Mouse (Mus musculus) lung, adult 10 weeks (tissue): Measurements from ENCODE around the gene Slc25a20. TPM values are rescaled to one million over a fixed set of nuclear protein-coding genes. Genes with fewer than 3 reads are reported as not detected.

ENCODE experiments used
- polyA plus RNA-seq: library from polyadenylated mRNA; stranded (reverse); fragments of 350-450 nt; fragmentation: Illumina TruSeq; extraction: RNeasy Lipid Tissue Mini Kit (QIAGEN cat#74804); gene quantifications from one replicate; pipeline ENCODE4 v1.2.3, GENCODE M21; 2014; ENCODE audit warnings: low read depth, low replicate concordance; ENCODE audit not compliant: insufficient read depth

The Slc25a20 gene
- 33.7 TPM for polyA plus RNA-seq

DNA sequence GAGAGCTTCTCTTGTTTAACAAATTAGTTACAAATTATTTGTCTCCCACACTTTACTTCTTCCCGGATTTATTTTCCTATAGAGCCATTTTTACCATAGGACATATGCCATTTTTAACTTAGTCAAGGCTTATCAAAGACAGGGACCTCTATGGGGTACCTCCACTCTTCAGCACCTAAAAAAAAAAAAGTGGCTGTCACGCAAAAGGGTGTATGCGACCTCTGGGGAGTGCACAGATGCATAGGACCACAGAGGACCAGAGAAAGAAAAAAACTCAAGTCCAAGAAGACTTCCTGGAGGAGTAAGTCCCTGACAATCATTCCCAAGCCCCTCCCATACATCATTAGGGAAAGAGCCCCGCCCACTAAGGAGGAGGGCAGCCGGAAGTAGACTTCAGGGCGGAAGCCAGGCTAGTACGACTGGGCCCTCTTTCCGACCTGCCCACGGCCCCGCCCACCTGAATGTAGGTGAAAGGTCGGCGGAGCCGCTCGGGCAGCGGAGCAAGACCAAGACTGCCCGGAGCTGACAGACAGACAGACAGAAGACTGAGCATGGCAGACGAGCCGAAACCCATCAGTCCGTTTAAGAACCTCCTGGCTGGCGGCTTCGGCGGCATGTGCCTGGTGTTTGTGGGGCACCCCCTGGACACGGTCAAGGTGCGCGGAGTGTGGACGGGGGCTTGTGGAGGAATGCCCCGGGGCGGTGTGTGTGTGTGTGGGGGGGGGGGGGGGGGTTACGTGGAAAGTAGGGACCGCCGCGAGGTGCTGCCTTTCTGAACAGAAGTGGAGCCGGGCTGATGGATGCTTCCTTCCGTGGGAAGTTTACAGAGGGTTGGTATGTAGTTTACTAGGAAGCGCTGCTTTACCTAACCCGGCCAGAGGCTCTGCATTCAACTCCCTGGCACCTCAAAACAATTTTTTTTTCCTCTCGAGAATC is at the start of gene Slc25a20:
Slc25a20 (plus strand) TSS at position 412 of the 936 bp plus-strand sequence.

GRCm38 (mm10) chr9:108648611-108649560 is 13.0 kb upstream of the Slc25a20 start, which contains the start of gene Arih2:
TSS of gene Arih2 (minus strand) at chr9:108649386.

DNA sequence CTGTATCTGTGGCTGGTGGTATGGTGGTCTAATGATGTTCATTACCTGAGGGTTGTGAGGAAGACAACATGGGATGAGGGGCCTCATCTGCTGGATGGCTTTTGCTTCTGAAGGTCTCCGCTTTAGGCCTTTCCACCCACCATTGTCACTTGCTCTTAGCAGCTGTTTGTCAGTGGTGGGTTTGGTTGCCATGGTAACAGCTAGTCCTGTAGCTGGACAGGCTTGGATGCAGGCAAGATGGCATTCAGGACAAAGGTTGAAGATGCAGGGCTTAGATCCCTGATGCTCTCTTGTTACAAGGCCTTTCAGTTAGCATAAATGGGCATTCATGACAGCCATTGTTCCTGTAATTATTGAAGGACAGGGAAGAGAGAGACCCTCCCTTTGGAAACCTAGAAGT is 27.2 kb downstream of the Slc25a20 start, which contains the start of gene Prkar2a:
Prkar2a (plus strand) TSS at position 209 of the 400 bp plus-strand sequence.

Other genes starting within 250 kb of the Slc25a20 start
- not detected for gene Ccdc36, start 233.6 kb upstream of the Slc25a20 start, polyA plus RNA-seq
- gene BC048562, start 225.6 kb upstream of the Slc25a20 start, polyA plus RNA-seq, result not detected
- gene Ccdc71, start 201.6 kb upstream of the Slc25a20 start, polyA plus RNA-seq, result 16.2 TPM
- 27.7 TPM for gene Klhdc8b, start 200.5 kb upstream of the Slc25a20 start, polyA plus RNA-seq
- gene Lamb2, start 182.4 kb upstream of the Slc25a20 start, polyA plus RNA-seq, result 37.0 TPM
- gene Usp19, start 171.5 kb upstream of the Slc25a20 start, polyA plus RNA-seq, result 38.6 TPM
- 46.7 TPM for gene Qars, start 154.4 kb upstream of the Slc25a20 start, polyA plus RNA-seq
- 27.9 TPM for gene Qrich1, start 145.3 kb upstream of the Slc25a20 start, polyA plus RNA-seq
- 53.0 TPM for gene Impdh2, start 101.8 kb upstream of the Slc25a20 start, polyA plus RNA-seq
- gene Ndufaf3, start 94.7 kb upstream of the Slc25a20 start, polyA plus RNA-seq, result 37.0 TPM
- 52.3 TPM for gene Dalrd3, start 92.2 kb upstream of the Slc25a20 start, polyA plus RNA-seq
- 23.5 TPM for gene Wdr6, start 83.3 kb upstream of the Slc25a20 start, polyA plus RNA-seq
- gene P4htm, start 64.4 kb upstream of the Slc25a20 start, polyA plus RNA-seq, result 7.7 TPM
- 14.2 TPM for gene Arih2, start 12.7 kb upstream of the Slc25a20 start, polyA plus RNA-seq
- gene Prkar2a, start 27.2 kb downstream of the Slc25a20 start, polyA plus RNA-seq, result 19.3 TPM
- gene Ip6k2, start 121.7 kb downstream of the Slc25a20 start, polyA plus RNA-seq, result 35.1 TPM
- 6.5 TPM for gene Nckipsd, start 146.3 kb downstream of the Slc25a20 start, polyA plus RNA-seq
- 0.03 TPM for gene Celsr3, start 164.2 kb downstream of the Slc25a20 start, polyA plus RNA-seq
- 7.2 TPM for gene Slc26a6, start 191.2 kb downstream of the Slc25a20 start, polyA plus RNA-seq